Mouse (Mus musculus) G1E (cell line): ENCODE measurements around the gene Fibcd1.

Experiments
- CTCF ChIP-seq: IDR thresholded peaks from 2 replicates; pipeline ENCODE4 v1.5.1; 2012; ENCODE audit warnings: low read depth, low read length, inconsistent platforms, mixed read lengths
- GATA1 ChIP-seq: IDR thresholded peaks from 2 replicates; pipeline ENCODE4 v1.6.1; 2012; ENCODE audit warnings: borderline replicate concordance, low read length, inconsistent platforms, mixed read lengths

DNA sequence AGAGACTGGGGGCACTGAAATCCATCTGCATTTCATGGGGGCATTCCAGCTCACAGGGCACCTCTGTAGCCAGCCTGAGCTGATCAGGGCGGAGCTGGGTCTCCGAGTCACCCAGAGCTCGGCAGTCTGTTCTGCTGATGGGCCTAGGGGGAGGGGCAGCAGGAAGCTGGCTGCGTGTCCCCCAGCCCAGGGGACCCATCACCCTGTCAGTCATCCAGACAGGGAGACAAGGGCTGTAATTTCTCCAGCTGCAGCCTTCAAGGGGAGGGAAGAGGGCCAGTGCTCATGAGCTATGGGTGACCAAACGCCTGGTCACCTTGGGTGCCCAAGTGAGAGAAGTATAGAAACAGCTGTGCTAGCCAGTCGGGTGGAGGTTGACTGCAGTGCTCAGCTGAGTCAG lies 8.8 kb downstream of the Fibcd1 start:
- TF ChIP-seq CTCF (no peak), GATA1 (no peak)
